Mouse (Mus musculus) kidney, adult 2 months (tissue): ENCODE results near the gene Gm3106. TPM values are rescaled to one million over a fixed set of nuclear protein-coding genes. Genes with fewer than 3 reads are reported as not detected.
"Not testable (repeated sequence)": the region's sequence is repeated elsewhere in the genome, so short reads cannot be mapped to it uniquely, and the experiment has no call there.

Experiments used
- DNase-seq: peaks from one replicate; pipeline ENCODE4 v3.0.0; 2021
- H3K27ac ChIP-seq: fragments of 200-500 bp; 2 replicates; pipeline ENCODE4 v1.5.1; 2012; ENCODE audit warnings: low read depth, low read length, control low read depth, inconsistent platforms; ENCODE audit not compliant: insufficient read depth
- H3K27me3 ChIP-seq: fragments of 200-500 bp; replicated peaks from 2 replicates; pipeline ENCODE4 v1.6.1; 2012; ENCODE audit warnings: mild to moderate bottlenecking, moderate library complexity, low read length, inconsistent platforms; ENCODE audit not compliant: control insufficient read depth, insufficient read depth
- H3K36me3 ChIP-seq: fragments of 200-500 bp; 2 replicates; pipeline ENCODE4 v1.6.1; 2012; ENCODE audit warnings: mild to moderate bottlenecking, moderate library complexity, low read length, inconsistent platforms; ENCODE audit not compliant: control insufficient read depth, insufficient read depth
- H3K4me1 ChIP-seq: fragments of 200-500 bp; 2 replicates; pipeline ENCODE4 v1.6.1; 2011; ENCODE audit warnings: low read length; ENCODE audit not compliant: control insufficient read depth, insufficient read depth
- H3K4me3 ChIP-seq: fragments of 200-500 bp; 2 replicates; pipeline ENCODE4 v1.5.1; 2011; ENCODE audit warnings: mild to moderate bottlenecking, low read depth, low read length, control low read depth; ENCODE audit not compliant: insufficient read depth
- WGBS: fragments of 180-500 bp; shearing (Covaris S2); methylation state at CpG from one replicate; pipeline ENCODE4 v1.1.7; 2018; 5-methylcytosine and 5-hydroxymethylcytosine counted together
- polyA plus RNA-seq: library from polyadenylated mRNA; depleted of rRNA; stranded (reverse); fragments of >200 nt; gene quantifications from 2 replicates; pipeline ENCODE4 v1.2.3, GENCODE M21; 2012; rRNA removed

Gene Gm3106
- polyA plus RNA-seq, result not detected in 2 replicates

DNA sequence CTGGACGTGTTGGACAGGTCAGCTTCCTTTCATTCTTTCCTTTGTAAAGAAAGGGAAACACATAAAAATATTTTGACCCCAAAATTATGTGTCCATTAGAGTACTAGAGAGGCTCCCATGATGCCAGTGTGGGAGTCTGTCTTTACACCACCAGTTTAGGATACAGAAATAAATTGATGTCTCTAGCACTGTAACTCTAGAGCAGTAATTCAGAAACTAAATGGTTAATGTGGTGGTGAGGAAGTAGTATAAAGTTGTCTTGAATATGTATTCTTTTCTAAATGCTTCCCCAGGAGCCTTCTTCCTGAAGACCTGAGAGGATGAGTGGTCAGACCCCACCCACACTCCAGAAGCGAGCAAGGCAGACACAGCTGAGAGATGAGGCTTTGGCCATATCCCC, at the start of gene Gm3106:
Gene Gm3106, plus strand, starts transcription at position 301 of the 400 bp plus-strand sequence.
- not testable (repeated sequence) for H3K36me3 ChIP-seq, H3K27ac ChIP-seq, DNase-seq, H3K27me3 ChIP-seq, H3K4me3 ChIP-seq, H3K4me1 ChIP-seq
- WGBS, result no CpG with 5 or more reads among the region's 2 CpGs

Other genes starting within 250 kb of the Gm3106 start
- gene BC061212, start 147.5 kb upstream of the Gm3106 start, polyA plus RNA-seq, result not detected in 2 replicates
- gene Gm6351, start 141.6 kb upstream of the Gm3106 start, polyA plus RNA-seq, result not detected in 2 replicates
- not detected in 2 replicates for gene A430089I19Rik, start 88.8 kb downstream of the Gm3106 start, polyA plus RNA-seq
- gene Gm6502, start 96.4 kb downstream of the Gm3106 start, polyA plus RNA-seq, result not detected in 2 replicates
- gene AA792892, start 121.7 kb downstream of the Gm3106 start, polyA plus RNA-seq, result not detected in 2 replicates
- not detected in 2 replicates for gene Gm7682, start 227.8 kb downstream of the Gm3106 start, polyA plus RNA-seq